Mouse (Mus musculus) macrophage (primary cell): Measurements from ENCODE around the gene Rorb. TPM values are rescaled to one million over a fixed set of nuclear protein-coding genes. Genes with fewer than 3 reads are reported as not detected.

Experiments
- H3K27ac ChIP-seq: fragments of 350-480 bp; formaldehyde crosslinking; 2 replicates; pipeline ENCODE4 v1.9.0; 2021
- H3K36me3 ChIP-seq: fragments of 350-480 bp; formaldehyde crosslinking; 2 replicates; pipeline ENCODE4 v1.9.0; 2021; ENCODE audit errors: inconsistent target
- H3K4me3 ChIP-seq: fragments of 350-480 bp; formaldehyde crosslinking; 2 replicates; pipeline ENCODE4 v1.9.0; 2021; ENCODE audit errors: inconsistent target
- H3K79me2 ChIP-seq: fragments of 350-480 bp; formaldehyde crosslinking; 2 replicates; pipeline ENCODE4 v1.9.0; 2021; ENCODE audit errors: inconsistent target
- WGBS: methylation state at CpG from one replicate; pipeline ENCODE4 v1.1.7; 2026; ENCODE audit warnings: inconsistent platforms; ENCODE audit not compliant: missing documents; 5-methylcytosine and 5-hydroxymethylcytosine counted together
- polyA plus RNA-seq: library from polyadenylated mRNA; stranded (reverse); fragments of 250-400 nt; gene quantifications from 3 replicates; pipeline ENCODE4 v1.2.4, GENCODE M21; 2018; ENCODE audit warnings: inconsistent platforms

Rorb gene
- polyA plus RNA-seq, 1 experiment from 2014 or later: not detected

DNA sequence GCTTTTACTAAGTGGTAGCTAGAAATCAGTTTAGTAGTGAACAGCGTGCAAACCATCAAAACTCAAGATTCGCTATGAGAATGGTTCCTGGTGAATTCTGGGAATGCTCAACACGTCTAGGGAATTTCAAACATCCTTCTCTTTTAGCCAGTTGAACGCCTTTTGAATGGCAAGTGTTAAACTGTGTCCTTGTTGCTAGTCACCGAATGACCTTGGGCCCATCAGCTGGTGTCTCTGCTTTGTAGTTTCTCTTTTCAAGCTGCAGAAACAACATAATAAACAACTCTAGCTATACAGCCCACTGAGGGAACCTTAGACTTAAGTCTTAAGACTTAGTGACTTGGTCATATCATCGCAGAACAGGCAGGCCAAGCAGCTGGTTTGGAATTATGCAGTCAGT is 36.2 kb downstream of the Rorb start:
- 82% methylated on average over 6 of the region's 6 CpGs for WGBS
- no peak overlapping the region for H3K4me3 ChIP-seq
- H3K27ac ChIP-seq: no peak overlapping the region
- no peaks in the 10 kb centered on the region for H3K79me2 ChIP-seq
- H3K36me3 ChIP-seq: no peaks in the 10 kb centered on the region

DNA sequence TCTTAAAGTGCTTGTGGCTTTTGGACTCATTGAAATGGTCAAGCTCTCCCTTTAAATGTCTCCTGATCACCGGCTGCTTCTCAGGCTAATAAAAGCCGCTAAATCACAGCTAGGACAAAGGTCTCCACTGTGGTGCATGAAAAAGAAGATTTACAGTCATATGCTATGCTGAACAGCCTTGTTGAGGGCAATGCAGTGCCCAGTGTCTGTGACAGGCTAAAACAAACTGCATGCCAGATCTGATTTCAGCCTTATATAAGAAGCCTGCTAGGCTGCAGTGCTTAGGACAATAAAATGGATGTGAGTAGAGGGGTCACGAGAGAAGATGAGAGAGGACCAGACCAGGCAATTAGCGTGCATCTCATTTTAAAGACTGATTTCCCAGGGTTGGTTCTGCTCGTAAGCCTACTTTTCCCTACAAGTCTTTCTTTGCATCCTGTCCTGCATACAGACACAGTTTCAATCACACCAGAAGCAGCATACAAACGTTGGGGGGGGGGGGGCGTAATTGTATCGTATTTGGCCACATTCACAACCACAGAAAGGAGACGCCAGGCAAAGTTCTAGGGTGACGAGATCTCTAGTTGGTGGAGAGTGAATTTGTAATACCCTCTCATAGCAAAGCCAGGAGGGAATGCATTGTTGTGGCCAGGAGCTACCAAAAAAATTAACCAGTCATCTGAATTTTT is 52.1 kb downstream of the Rorb start:
- Histone ChIP-seq H3K27ac (no peak overlapping the region), H3K4me3 (no peak overlapping the region), H3K79me2 (no peaks in the 10 kb centered on the region), H3K36me3 (no peaks in the 10 kb centered on the region)
- 74% methylated on average over 7 of the region's 10 CpGs for WGBS

- no peak overlapping the region for H3K27ac ChIP-seq
- H3K4me3 ChIP-seq: no peak overlapping the region
- WGBS: 85% methylated on average over 8 of the region's 8 CpGs
- H3K79me2 ChIP-seq: no peaks in the 10 kb centered on the region
- H3K36me3 ChIP-seq: no peaks in the 10 kb centered on the region
These were observed 52.8 kb downstream of the Rorb start for GRCm38 (mm10) chr19:19058201-19058600.

- H3K36me3 ChIP-seq: no peaks in the 10 kb centered on the region
- no peak overlapping the region for H3K4me3 ChIP-seq
- 48% methylated on average over 2 of the region's 2 CpGs for WGBS
- no peak overlapping the region for H3K27ac ChIP-seq
- H3K79me2 ChIP-seq: no peaks in the 10 kb centered on the region
These were observed 67.9 kb downstream of the Rorb start for GRCm38 (mm10) chr19:19043138-19043537.

DNA sequence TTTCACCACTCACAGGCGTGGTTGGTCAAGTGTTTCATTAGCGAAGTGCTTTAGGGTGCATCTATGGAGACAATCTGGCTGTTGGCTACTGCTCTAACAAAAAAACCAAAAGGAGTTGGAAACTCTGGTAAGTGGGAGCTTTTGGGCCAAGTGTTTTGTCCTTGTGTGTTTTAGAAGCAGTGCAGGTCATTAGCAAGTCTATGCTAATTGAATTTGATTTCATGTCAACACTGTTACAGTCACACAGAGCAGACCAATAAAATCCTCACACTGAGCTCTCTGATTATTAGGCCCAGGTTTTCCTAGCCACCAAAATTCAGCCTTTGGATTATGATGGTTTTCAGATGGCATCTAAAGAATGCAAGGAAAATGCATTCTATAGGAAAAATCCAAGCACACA is 70.2 kb downstream of the Rorb start:
- H3K4me3 ChIP-seq: no peak overlapping the region
- H3K79me2 ChIP-seq: no peaks in the 10 kb centered on the region
- H3K36me3 ChIP-seq: no peaks in the 10 kb centered on the region
- 53% methylated on average over 2 of the region's 2 CpGs for WGBS
- no peak overlapping the region for H3K27ac ChIP-seq

GRCm38 (mm10) chr19:19034482-19035315 is 76.3 kb downstream of the Rorb start:
- H3K4me3 ChIP-seq: no peak overlapping the region
- WGBS: 66% methylated on average over 5 of the region's 5 CpGs
- H3K27ac ChIP-seq: no peak overlapping the region
- no peaks in the 10 kb centered on the region for H3K79me2 ChIP-seq
- no peaks in the 10 kb centered on the region for H3K36me3 ChIP-seq

DNA sequence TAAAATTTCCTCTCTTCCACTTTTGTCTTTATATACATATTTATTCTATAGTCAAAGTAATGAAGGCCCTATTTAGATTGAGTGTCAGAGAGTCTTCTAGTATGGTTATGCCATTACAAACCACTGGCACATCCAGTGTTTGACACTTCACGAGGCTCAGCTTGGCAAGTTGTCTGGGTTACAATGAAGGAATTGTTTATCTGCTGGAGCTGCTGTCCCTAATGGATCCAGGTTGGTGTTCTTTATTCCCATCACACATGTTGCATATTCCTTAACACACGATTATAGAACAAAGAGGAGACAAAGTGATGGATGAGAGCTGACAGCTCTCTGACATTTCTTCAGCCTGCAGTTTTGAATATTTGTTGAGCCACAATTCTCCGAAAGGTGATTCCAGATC is 77.0 kb downstream of the Rorb start:
- Histone ChIP-seq H3K27ac (no peak overlapping the region), H3K79me2 (no peaks in the 10 kb centered on the region), H3K4me3 (no peak overlapping the region), H3K36me3 (no peaks in the 10 kb centered on the region)
- WGBS: 92% methylated on average over 3 of the region's 3 CpGs

GRCm38 (mm10) chr19:19005144-19005543 is 105.9 kb downstream of the Rorb start:
- Histone ChIP-seq H3K4me3 (no peak overlapping the region), H3K27ac (no peak overlapping the region), H3K79me2 (no peaks in the 10 kb centered on the region), H3K36me3 (no peaks in the 10 kb centered on the region)
- 74% methylated on average over 6 of the region's 6 CpGs for WGBS

DNA sequence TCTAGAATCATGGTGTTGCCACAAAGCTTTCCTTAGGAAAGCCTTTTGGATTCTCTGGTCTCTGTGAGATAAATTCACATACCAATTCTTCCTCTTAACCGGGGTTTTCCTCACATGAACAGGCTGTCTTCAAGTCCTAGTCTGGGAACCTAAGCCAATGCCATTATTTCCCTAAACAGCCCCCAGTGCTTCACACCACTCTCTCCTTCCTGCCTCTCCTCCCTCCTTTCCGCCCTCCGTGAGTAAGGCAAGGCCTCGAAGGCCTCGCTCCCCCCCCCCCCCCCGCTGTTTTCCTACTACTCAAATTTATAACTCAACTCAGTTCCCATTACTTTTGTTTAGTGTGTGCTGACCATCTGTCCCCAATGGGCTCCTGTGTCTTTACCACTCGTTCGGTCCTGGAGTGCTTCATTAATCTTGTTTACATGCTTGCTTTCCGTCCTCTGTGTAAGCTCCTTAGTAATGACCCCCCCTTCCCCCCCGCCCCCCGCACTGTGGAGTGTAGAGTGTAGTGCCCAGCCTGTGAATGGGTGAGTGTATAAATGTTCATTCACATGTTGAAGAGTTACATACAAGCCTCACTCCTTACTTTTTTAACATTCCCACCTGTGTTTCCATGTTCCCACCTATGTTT is 106.9 kb downstream of the Rorb start:
- WGBS: 78% methylated on average over 8 of the region's 11 CpGs
- no peak overlapping the region for H3K27ac ChIP-seq
- H3K4me3 ChIP-seq: no peak overlapping the region
- no peaks in the 10 kb centered on the region for H3K79me2 ChIP-seq
- H3K36me3 ChIP-seq: no peaks in the 10 kb centered on the region

- Histone ChIP-seq H3K4me3 (no peak overlapping the region), H3K27ac (no peak overlapping the region), H3K79me2 (no peaks in the 10 kb centered on the region), H3K36me3 (no peaks in the 10 kb centered on the region)
- WGBS: 83% methylated on average over 8 of the region's 8 CpGs
These were observed 112.0 kb downstream of the Rorb start for GRCm38 (mm10) chr19:18998966-18999365.

- Histone ChIP-seq H3K79me2 (no peaks in the 10 kb centered on the region), H3K27ac (no peak overlapping the region), H3K36me3 (no peaks in the 10 kb centered on the region), H3K4me3 (no peak overlapping the region)
- WGBS: 36% methylated on average over 1 of the region's 1 CpGs
These were observed 113.3 kb downstream of the Rorb start for GRCm38 (mm10) chr19:18997711-18998110.

DNA sequence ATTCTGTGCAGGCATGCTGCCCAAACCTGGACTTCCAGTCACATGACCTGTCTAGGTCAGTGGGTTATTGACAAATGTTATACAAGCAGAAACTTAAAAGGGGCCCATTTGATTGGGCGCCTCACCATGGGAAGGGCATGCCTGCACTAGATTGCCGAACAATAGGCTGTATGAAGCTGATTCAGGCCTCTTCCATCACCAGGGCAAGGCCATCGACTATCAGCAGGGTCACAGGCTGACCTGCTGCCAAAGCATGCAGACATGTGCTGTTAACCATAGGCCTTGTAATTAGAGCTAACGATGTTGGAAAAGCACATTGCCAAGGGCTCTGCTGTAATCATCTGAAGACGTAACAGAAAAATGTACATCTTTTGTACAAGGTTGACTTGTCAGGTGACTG is 131.0 kb downstream of the Rorb start:
- whole genome bisulfite sequencing: 88% methylated on average over 5 of the region's 5 CpGs
- Histone ChIP-seq H3K79me2 (no peaks in the 10 kb centered on the region), H3K36me3 (no peaks in the 10 kb centered on the region), H3K27ac (no peak overlapping the region), H3K4me3 (no peak overlapping the region)

- Histone ChIP-seq H3K36me3 (no peaks in the 10 kb centered on the region), H3K79me2 (no peaks in the 10 kb centered on the region), H3K27ac (no peak overlapping the region), H3K4me3 (no peak overlapping the region)
- 62% methylated on average over 4 of the region's 5 CpGs for WGBS
These were observed 136.0 kb downstream of the Rorb start for GRCm38 (mm10) chr19:18974796-18975660.

DNA sequence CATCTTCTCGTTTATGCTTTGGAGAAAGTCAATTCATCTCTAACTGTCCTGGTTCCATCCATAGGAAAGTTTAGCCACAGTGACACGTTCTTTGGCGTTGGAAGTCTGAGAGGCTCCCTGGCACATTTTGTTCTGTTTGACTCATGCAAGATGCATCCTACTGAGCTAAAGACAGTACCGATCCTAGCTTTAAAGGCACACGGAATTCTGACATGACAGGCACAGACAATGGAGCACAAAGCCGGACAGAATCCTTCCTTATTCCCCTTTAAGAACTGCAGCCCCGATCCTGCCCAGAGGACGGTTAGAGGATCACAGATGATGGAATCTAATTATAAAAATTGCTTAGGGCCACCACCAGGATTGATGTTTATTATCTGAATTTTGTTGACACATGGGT is 141.6 kb downstream of the Rorb start:
- Histone ChIP-seq H3K79me2 (no peaks in the 10 kb centered on the region), H3K4me3 (no peak overlapping the region), H3K36me3 (no peaks in the 10 kb centered on the region), H3K27ac (no peak overlapping the region)
- WGBS: 79% methylated on average over 8 of the region's 8 CpGs
